Mouse (Mus musculus): Measurements from ENCODE around the gene Zp1.

DNA sequence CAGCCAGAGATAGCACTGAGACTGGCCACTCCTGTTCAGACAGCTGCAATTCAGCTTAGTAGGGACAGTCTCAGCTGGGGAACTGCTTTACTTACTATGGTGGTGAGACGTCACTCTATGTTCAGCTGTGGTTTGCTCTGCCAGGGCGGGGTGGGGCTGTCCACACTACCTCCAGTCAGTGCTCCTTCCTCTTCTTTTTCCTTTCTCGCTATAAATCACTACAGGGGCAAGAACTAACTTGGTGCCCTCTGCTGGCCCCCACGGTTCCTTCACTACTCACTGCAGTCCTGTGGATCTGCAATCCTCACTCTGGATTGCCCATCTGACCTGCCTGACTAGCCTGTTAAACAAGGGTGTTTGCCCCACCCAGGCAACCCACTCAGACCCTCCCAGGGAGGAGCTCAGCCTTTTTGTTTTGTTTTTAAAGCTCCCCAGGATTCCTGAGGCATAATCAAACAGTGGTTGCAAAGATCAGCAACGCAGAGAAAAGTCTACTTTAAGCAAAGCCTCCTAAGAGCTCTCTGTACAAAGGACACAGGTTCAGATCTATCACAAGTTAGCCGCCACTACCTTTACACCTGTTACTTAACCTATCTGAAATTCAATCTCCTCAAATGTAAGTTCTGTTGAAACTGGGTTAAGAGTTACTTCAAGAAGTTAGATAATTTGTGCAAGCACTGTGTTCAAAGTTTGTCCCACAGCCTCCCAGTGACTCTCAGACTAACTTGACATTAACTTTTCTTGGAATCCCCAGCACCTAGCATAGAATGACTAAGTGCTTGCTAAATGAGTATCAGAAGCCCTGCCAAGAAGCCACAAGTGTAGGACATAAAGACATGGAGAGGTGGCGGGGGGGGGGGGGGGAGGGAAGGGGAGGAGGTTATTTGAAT lies 40.1 kb downstream of the Zp1 start:
- TF ChIP-seq CTCF (IDR thresholded peaks at IDR 0.05; ENCODE audit: low read depth, low read length) (peak; percentile 10), POLR2A (IDR thresholded peaks at IDR 0.05; ENCODE audit: insufficient read depth, low read length) (no peak)
